ENCODE assay signal across 21 mouse cellular contexts in genomic region chr2:30152616-30153015, GRCm38 (mm10). TPM values are rescaled to one million over a fixed set of nuclear protein-coding genes. Genes with fewer than 3 reads are reported as not detected.
DNase-seq lines count a peak whose midpoint lies in the region; ATAC-seq lines count a peak whose summit lies in the region.
"Had no signal": no experiment of that assay in that cellular context is flagged by ENCODE, and none has a peak within 500 bp of the region (broad histone marks: within the 10 kb centered on the region; RNA-seq: fewer than 3 reads in every experiment).

No protein-coding gene starts in this region.

- ATAC-seq in kidney, embryonic 14.5 days (ENCODE audit: low FRiP score, low TSS enrichment): no peak
- ATAC-seq: CD4-positive, CD25-positive, alpha-beta regulatory T cell, adult 4 months; forebrain, embryonic 15.5 days had no signal

- H3K36me3 ChIP-seq in kidney, embryonic 14.5 days (ENCODE audit: control insufficient read depth, insufficient read depth, low read length): peaks cover 37% of the 10 kb centered on the region

- 62% methylated on average over 8 of the region's 8 CpGs for WGBS in kidney, embryonic 14.5 days

- H3K4me2 ChIP-seq in kidney, embryonic 14.5 days (replicated peaks; ENCODE audit: low read depth, low read length): no peak overlapping the region
- H3K4me2 ChIP-seq: embryonic facial prominence, embryonic 15.5 days; forebrain, embryonic 15.5 days; heart, embryonic 13.5 days; hindbrain, embryonic 15.5 days had no signal

- H3K4me3 ChIP-seq in kidney, embryonic 14.5 days (ENCODE audit: low read length): no peak overlapping the region
- H3K4me3 ChIP-seq: embryonic facial prominence, embryonic 15.5 days; erythroblast, embryonic 14.5 days; forebrain, embryonic 15.5 days; heart, embryonic 13.5 days; hindbrain, embryonic 15.5 days had no signal

- H3K27ac ChIP-seq in kidney, embryonic 14.5 days (ENCODE audit: low read depth, low read length): no peak overlapping the region
- H3K27ac ChIP-seq: embryonic facial prominence, embryonic 15.5 days; forebrain, embryonic 15.5 days; heart, embryonic 13.5 days; hindbrain, embryonic 15.5 days had no signal

- no peaks in the 10 kb centered on the region for H3K9me3 ChIP-seq in kidney, embryonic 14.5 days (ENCODE audit: control insufficient read depth, low read length)
- H3K9me3 ChIP-seq: embryonic facial prominence, embryonic 15.5 days; forebrain, embryonic 15.5 days; G1E; heart, embryonic 13.5 days; hindbrain, embryonic 15.5 days had no signal

- H3K27me3 ChIP-seq in kidney, embryonic 14.5 days (ENCODE audit: control insufficient read depth, insufficient read depth, low read length): no peaks in the 10 kb centered on the region
- H3K27me3 ChIP-seq: embryonic facial prominence, embryonic 15.5 days; forebrain, embryonic 15.5 days; heart, embryonic 13.5 days; hindbrain, embryonic 15.5 days had no signal

- no peaks in the 10 kb centered on the region for H3K4me1 ChIP-seq in kidney, embryonic 14.5 days (ENCODE audit: control insufficient read depth, insufficient read depth, low read length)
- H3K4me1 ChIP-seq: embryonic facial prominence, embryonic 15.5 days; forebrain, embryonic 15.5 days; heart, embryonic 13.5 days; hindbrain, embryonic 15.5 days had no signal

- H3K9ac ChIP-seq in kidney, embryonic 14.5 days (ENCODE audit: low read depth, low read length): no peak overlapping the region
- H3K9ac ChIP-seq: embryonic facial prominence, embryonic 15.5 days; forebrain, embryonic 15.5 days; heart, embryonic 13.5 days; hindbrain, embryonic 15.5 days had no signal

- DNase-seq in adrenal gland, postnatal 10 days: peak; percentile 60
- DNase-seq in adrenal gland, adult 18-20 months (ENCODE audit: low spot score in 2 of 2): no peak
- peak; percentile 48 for DNase-seq in kidney, adult 9 months
- DNase-seq in kidney, postnatal 36 days: peak; percentile 51 to 66
- DNase-seq in kidney, postnatal 14 days: no peak
- peak; percentile 23 for DNase-seq in fat pad, adult 2 months (ENCODE audit: extremely low read depth, low read depth, low spot score)
- DNase-seq: B cell, adult 2 months; cerebellum, adult 8-10 months; cerebellum, postnatal 14 days; embryo, embryonic 11 days; gastrocnemius, postnatal 36 days; heart, adult 11 months; heart, postnatal 36 days had no signal

RNA-seq across cellular contexts. Expression of gene Endog, which starts 18.7 kb away (rescaled TPM):
- total RNA-seq in adrenal gland, postnatal 10 days (2021): 10 to 100 TPM; 55.6 to 58.2 TPM
- 10 to 100 TPM; 34.0 to 40.6 TPM for total RNA-seq in adrenal gland, adult 18-20 months (2021)
- 20.3 and 22.1 TPM in 2 replicates for polyA plus RNA-seq in kidney, embryonic 14.5 days (2014; fragmentation: Nextera tagmentation; extraction: Ambion mirVana)

RNA-seq across cellular contexts. Expression of gene Tbc1d13, which starts 19.1 kb away (rescaled TPM):
- total RNA-seq in adrenal gland, postnatal 10 days (2021): 10 to 100 TPM; 47.2 to 64.0 TPM
- total RNA-seq in adrenal gland, adult 18-20 months (2021): 10 to 100 TPM; 38.5 to 53.2 TPM
- polyA plus RNA-seq in kidney, embryonic 14.5 days (2014; fragmentation: Nextera tagmentation; extraction: Ambion mirVana): 11.1 and 15.3 TPM in 2 replicates

RNA-seq across cellular contexts. Expression of gene Spout1, which starts 25.6 kb away (rescaled TPM):
- 10 to 100 TPM; 18.1 TPM for total RNA-seq in adrenal gland, postnatal 10 days (2021)
- total RNA-seq in adrenal gland, adult 18-20 months (2021): 10 to 100 TPM; 21.1 to 25.4 TPM
- 58.2 and 77.0 TPM in 2 replicates for polyA plus RNA-seq in kidney, embryonic 14.5 days (2014; fragmentation: Nextera tagmentation; extraction: Ambion mirVana)

RNA-seq across cellular contexts. Expression of gene Zer1, which starts 28.2 kb away (rescaled TPM):
- total RNA-seq in adrenal gland, postnatal 10 days (2021): 10 to 100 TPM; 29.9 to 45.4 TPM
- total RNA-seq in adrenal gland, adult 18-20 months (2021): 10 to 100 TPM; 31.6 to 40.4 TPM
- 9.4 and 11.9 TPM in 2 replicates for polyA plus RNA-seq in kidney, embryonic 14.5 days (2014; fragmentation: Nextera tagmentation; extraction: Ambion mirVana)

RNA-seq across cellular contexts. Expression of gene Kyat1, which starts 53.0 kb away (rescaled TPM):
- 10 to 100 TPM; 27.4 to 27.9 TPM for total RNA-seq in adrenal gland, postnatal 10 days (2021)
- total RNA-seq in adrenal gland, adult 18-20 months (2021): 10 to 100 TPM; 18.2 to 26.3 TPM
- 10.0 and 11.4 TPM in 2 replicates for polyA plus RNA-seq in kidney, embryonic 14.5 days (2014; fragmentation: Nextera tagmentation; extraction: Ambion mirVana)

Comparison
In these comparisons a context has a peak if more than half of its experiments do, and no peak if none do; other contexts are left out.
1. DNase-seq: peak in adrenal gland, postnatal 10 days (single experiment), kidney, adult 9 months (single experiment), kidney, postnatal 36 days (2 of 2) and fat pad, adult 2 months (single experiment); none in adrenal gland, adult 18-20 months (0 of 2) and kidney, postnatal 14 days (single experiment).